Mouse (Mus musculus) adrenal gland, postnatal 14 days (tissue): Measurements from ENCODE around the gene Magi1. TPM values are rescaled to one million over a fixed set of nuclear protein-coding genes. Genes with fewer than 3 reads are reported as not detected.
A peak's percentile ranks its signal among the peaks of the same experiment; 100 is the strongest.

Experiments
- DNase-seq: peaks from one replicate; pipeline ENCODE4 v3.0.0; 2021; ENCODE audit warnings: mixed read lengths
- total RNA-seq: library from RNA; stranded (reverse); gene quantifications from 2 replicates; pipeline ENCODE4 v1.2.3, GENCODE M21; 2021

Gene Magi1
- total RNA-seq, 1 experiment from 2014 or later, result 17.5 TPM

GRCm38 (mm10) chr6:93893956-93894355 is 389.8 kb downstream of the Magi1 start:
- no peak for DNase-seq

GRCm38 (mm10) chr6:93892922-93893321 is 390.8 kb downstream of the Magi1 start:
- DNase-seq, result no peak

- no peak for DNase-seq
Observed at GRCm38 (mm10) chr6:93890011-93890410, 393.7 kb downstream of the Magi1 start.

- DNase-seq, result no peak
Observed at GRCm38 (mm10) chr6:93877337-93877736, 406.4 kb downstream of the Magi1 start.

GRCm38 (mm10) chr6:93874936-93875335 is 408.8 kb downstream of the Magi1 start:
- DNase-seq, result no peak

GRCm38 (mm10) chr6:93874376-93874775 is 409.3 kb downstream of the Magi1 start:
- no peak for DNase-seq

GRCm38 (mm10) chr6:93873536-93873935 is 410.2 kb downstream of the Magi1 start:
- no peak for DNase-seq

- DNase-seq, result peak; percentile 82
Observed at GRCm38 (mm10) chr6:93871516-93871915, 412.2 kb downstream of the Magi1 start.

GRCm38 (mm10) chr6:93870023-93870422 is 413.7 kb downstream of the Magi1 start:
- DNase-seq, result no peak

- DNase-seq, result peak; percentile 49
Observed at GRCm38 (mm10) chr6:93862263-93862662, 421.5 kb downstream of the Magi1 start.

- no peak for DNase-seq
Observed at GRCm38 (mm10) chr6:93856783-93857182, 426.9 kb downstream of the Magi1 start.

GRCm38 (mm10) chr6:93855806-93856641 is 427.7 kb downstream of the Magi1 start:
- peak; percentile 27 for DNase-seq

- DNase-seq, result no peak
Observed at GRCm38 (mm10) chr6:93848942-93849790, 434.6 kb downstream of the Magi1 start.

GRCm38 (mm10) chr6:93845498-93845897 is 438.2 kb downstream of the Magi1 start:
- no peak for DNase-seq

GRCm38 (mm10) chr6:93845080-93845479 is 438.6 kb downstream of the Magi1 start:
- no peak for DNase-seq

- DNase-seq, result no peak
Observed at GRCm38 (mm10) chr6:93844576-93844975, 439.1 kb downstream of the Magi1 start.

GRCm38 (mm10) chr6:93838398-93838797 is 445.3 kb downstream of the Magi1 start:
- no peak for DNase-seq

GRCm38 (mm10) chr6:93836585-93836984 is 447.1 kb downstream of the Magi1 start:
- DNase-seq, result no peak

GRCm38 (mm10) chr6:93835211-93835610 is 448.5 kb downstream of the Magi1 start:
- DNase-seq, result peak; percentile 34

GRCm38 (mm10) chr6:93828262-93828661 is 455.5 kb downstream of the Magi1 start:
- no peak for DNase-seq

GRCm38 (mm10) chr6:93826875-93827274 is 456.8 kb downstream of the Magi1 start:
- DNase-seq, result no peak

GRCm38 (mm10) chr6:93822221-93822897 is 461.4 kb downstream of the Magi1 start:
- no peak for DNase-seq

- DNase-seq, result no peak
Observed at GRCm38 (mm10) chr6:93821512-93821911, 462.2 kb downstream of the Magi1 start.
